Mouse (Mus musculus): Measurements from ENCODE around the gene Lamc2.
A peak's percentile ranks its signal among the peaks of the same experiment; 100 is the strongest.

Lamc2 gene

GRCm38 (mm10) chr1:153129992-153130713 is 56.1 kb downstream of the Lamc2 start:
- peak; percentile 79 for DNase-seq (ENCODE audit: low read depth, low spot score)

GRCm38 (mm10) chr1:153128780-153129179 is 57.5 kb downstream of the Lamc2 start:
- no peak for DNase-seq (ENCODE audit: low read depth, low spot score)

GRCm38 (mm10) chr1:153127622-153128021 is 58.6 kb downstream of the Lamc2 start:
- DNase-seq (ENCODE audit: low read depth, low spot score): no peak

DNA sequence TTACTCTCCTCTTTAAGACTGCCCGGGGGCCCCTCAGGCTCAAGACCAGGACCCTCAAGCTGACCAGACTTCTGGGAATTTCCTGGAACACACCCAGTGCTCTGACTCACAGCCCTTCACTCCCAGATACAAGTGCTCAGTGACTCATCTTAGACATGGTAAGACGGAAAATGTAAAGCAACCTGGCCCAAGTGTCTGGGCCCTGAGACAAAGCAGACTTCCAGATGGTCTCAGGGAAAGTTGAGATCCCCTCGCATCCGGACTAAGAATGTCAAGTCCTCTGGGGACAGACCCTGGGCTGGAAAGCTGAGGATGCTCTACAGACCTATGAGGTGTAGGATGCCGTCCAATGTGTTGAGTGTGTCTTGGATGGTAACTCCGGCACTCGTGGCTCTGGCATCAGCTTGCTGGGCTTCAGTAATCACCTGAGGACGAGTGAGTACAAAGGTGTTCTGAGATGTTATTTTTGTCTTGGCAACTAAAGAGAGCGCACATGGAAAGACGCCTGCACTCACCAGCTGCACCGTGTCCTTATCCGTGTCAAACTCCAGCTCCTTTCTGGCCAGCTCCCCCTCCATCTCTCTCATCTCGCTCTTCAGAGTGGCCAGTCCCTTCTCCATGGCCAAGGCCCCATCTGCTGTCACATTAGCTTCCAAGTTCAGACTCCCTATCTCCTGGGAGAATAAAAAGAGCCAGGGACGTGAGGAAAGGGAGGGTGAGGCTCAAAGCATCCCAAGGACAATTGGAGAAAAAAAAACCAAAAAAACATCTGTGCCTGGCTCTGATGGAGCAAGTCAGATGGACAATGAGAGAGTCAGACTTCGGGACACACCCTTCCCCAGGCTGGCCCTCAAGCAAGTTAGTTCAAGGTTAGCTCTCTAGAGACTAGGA is 59.5 kb downstream of the Lamc2 start:
- peak; percentile 84 for DNase-seq (ENCODE audit: low read depth, low spot score)

GRCm38 (mm10) chr1:153125287-153126275 is 60.7 kb downstream of the Lamc2 start:
- DNase-seq (ENCODE audit: low read depth, low spot score): no peak

GRCm38 (mm10) chr1:153124502-153124901 is 61.7 kb downstream of the Lamc2 start:
- no peak for DNase-seq (ENCODE audit: low read depth, low spot score)

DNA sequence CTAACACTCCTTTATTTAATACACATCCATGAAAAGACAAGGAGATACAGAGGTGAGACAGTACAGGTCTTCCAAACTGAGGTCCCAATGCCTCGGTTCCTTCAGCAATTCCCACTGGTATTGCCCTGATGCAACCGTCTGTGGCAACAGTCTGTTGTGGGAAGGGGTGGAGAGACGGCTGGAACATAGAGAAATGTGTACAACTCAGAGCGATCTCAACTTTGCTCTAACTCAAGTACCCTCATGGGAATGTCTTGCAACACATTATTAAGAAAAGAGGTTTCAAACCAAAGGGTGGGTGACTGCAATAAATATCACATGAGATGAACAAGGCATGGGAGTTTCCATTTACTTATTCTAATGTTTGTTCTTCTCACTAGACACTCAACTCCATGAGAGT is 63.5 kb downstream of the Lamc2 start:
- no peak for DNase-seq (ENCODE audit: low read depth, low spot score)

- DNase-seq (ENCODE audit: low read depth, low spot score): no peak
Observed at GRCm38 (mm10) chr1:153121320-153121719, 64.9 kb downstream of the Lamc2 start.

DNA sequence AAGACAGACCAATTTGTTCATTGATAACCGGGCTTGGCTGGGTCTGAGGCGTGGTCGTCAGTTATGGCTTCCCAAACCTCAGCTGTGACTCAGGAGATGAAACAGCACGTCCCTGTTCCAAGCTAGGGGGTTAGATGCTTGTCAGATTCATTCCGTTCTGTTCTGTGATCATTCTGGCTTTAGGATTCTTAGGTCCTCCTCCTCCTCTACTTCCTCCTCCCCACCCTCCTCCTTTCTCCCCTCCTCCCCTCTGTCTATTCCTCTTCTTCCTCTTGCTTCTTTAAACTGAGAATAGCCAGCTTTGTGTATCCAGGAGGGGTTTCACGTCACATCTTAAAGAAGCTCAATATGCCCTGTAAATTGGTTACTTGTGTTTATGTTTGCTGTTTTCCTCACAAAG is 65.7 kb downstream of the Lamc2 start:
- DNase-seq (ENCODE audit: low read depth, low spot score): no peak

- DNase-seq (ENCODE audit: low read depth, low spot score): no peak
Observed at GRCm38 (mm10) chr1:153115315-153115714, 70.9 kb downstream of the Lamc2 start.

DNA sequence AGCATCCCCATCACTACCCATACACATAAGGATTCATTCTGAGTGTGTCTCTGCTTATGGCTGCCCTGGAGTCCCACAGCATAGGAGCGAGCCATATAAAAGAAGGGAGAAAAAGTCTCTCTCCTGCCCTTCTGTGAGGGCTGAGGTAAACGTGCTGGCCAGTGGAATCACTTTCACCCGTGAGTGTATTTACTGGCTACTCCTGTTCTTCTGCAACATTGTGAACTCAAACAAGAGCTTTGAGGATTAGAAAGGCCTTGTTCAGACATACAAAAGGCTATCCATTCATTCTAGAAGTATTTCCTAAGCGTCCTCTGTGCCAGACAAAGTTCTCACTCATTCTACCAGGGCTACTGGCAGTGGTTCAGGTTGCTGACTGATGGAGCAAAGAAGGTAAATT is 74.7 kb downstream of the Lamc2 start:
- DNase-seq (ENCODE audit: low read depth, low spot score): no peak

DNA sequence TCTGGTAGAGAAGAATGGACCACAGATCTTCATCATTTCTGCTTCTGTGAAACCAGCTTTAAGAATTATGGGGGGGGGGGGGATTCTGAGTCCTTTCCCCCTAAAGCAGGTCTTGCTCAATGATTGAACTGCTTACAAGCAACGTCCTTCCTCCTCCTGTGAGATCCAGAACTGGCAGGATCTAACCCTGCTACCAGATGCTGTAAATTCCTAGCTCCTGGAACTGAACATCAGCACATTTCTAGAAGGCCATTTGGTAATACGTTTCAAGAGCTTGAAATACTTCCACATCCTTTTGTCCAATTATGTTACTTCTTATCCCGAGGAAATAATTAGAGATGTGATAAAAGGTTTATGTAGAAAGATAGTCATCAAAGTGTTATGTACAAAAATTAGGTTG is 76.4 kb downstream of the Lamc2 start:
- DNase-seq (ENCODE audit: low read depth, low spot score): no peak

DNA sequence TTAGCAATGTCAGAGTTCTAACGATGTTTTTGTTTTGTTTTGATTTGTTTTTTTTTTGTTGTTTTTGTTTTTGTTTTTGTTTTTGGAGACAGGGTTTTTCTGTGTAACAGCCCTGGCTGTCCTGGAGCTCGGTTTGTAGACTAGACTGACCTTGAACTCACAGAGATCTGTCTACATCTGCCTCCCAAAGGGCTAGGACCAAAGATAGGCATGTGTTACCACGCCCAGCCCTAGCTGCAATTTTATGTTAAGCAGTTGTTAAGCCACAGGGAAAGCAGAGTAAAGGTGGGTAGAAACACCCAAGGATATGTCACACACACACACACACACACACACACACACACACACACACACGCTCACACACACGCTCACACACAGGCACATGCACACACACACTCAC is 76.9 kb downstream of the Lamc2 start:
- DNase-seq (ENCODE audit: low read depth, low spot score): no peak

GRCm38 (mm10) chr1:153107866-153108265 is 78.4 kb downstream of the Lamc2 start:
- DNase-seq (ENCODE audit: low read depth, low spot score): peak; percentile 72

- no peak for DNase-seq (ENCODE audit: low read depth, low spot score)
Observed at GRCm38 (mm10) chr1:153104804-153105203, 81.4 kb downstream of the Lamc2 start.

DNA sequence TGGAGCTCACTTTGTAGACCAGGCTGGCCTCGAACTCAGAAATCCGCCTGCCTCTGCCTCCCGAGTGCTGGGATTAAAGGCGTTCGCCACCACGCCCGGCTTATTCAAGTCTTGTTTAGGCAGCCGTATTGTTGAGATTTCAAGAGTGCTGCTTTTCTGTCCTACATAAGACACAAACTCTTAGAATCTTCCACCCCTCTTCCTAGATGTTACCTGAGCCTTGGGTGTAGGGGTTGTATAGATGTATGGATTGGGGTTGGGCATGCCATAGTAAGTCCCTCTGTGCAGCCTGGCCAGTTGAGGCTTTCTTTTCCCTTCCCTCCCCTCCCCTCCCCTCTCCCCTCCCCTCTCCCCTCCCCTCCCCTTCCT is 83.1 kb downstream of the Lamc2 start:
- no peak for DNase-seq (ENCODE audit: low read depth, low spot score)

GRCm38 (mm10) chr1:153102296-153103185 is 83.7 kb downstream of the Lamc2 start:
- DNase-seq (ENCODE audit: low read depth, low spot score): no peak

- DNase-seq (ENCODE audit: low read depth, low spot score): peak; percentile 77
Observed at GRCm38 (mm10) chr1:153101327-153101880, 84.8 kb downstream of the Lamc2 start.

GRCm38 (mm10) chr1:153100912-153101311 is 85.3 kb downstream of the Lamc2 start:
- no peak for DNase-seq (ENCODE audit: low read depth, low spot score)

GRCm38 (mm10) chr1:153098586-153098985 is 87.7 kb downstream of the Lamc2 start:
- no peak for DNase-seq (ENCODE audit: low read depth, low spot score)

Measured in brain, adult 2 months (tissue).